Mouse (Mus musculus): Measurements from ENCODE around the gene Rcan1. TPM values are rescaled to one million over a fixed set of nuclear protein-coding genes. Genes with fewer than 3 reads are reported as not detected.

The Rcan1 gene
- polyA plus RNA-seq, 1 experiment: 64.6 TPM

DNA sequence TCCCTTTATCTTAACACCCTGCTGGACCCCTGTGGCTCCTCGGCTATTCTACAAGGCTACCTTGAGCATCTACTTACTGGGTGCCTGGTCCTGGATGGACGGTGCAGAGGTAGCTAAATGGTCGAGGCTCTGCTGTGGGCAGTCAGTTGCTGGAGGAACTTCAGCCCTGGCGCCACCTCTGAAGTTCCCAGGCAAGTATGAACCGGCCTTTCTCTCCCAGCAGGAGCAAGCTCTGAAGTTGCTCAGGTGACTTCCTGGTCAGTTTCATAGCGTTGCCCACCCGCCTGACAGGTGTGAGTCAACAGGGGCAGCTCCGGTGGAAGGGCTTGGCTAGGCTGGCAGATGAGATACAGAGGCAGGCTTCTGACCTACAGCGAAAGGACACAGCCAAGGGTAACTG lies 111.4 kb downstream of the Rcan1 start, which contains the start of gene Kcne1:
Gene Kcne1, minus strand, starts transcription at position 240 of the 400 bp plus-strand sequence.
- no peak for TF ChIP-seq CTCF (IDR thresholded peaks at IDR 0.05; ENCODE audit: borderline replicate concordance, extremely low read depth, insufficient read depth, insufficient read length)
- TF ChIP-seq POLR2A (IDR thresholded peaks at IDR 0.05; ENCODE audit: borderline replicate concordance, extremely low read depth, insufficient read depth, insufficient read length, poor library complexity, severe bottlenecking): no peak
- DNase-seq (ENCODE audit: low read depth): no peak

DNA sequence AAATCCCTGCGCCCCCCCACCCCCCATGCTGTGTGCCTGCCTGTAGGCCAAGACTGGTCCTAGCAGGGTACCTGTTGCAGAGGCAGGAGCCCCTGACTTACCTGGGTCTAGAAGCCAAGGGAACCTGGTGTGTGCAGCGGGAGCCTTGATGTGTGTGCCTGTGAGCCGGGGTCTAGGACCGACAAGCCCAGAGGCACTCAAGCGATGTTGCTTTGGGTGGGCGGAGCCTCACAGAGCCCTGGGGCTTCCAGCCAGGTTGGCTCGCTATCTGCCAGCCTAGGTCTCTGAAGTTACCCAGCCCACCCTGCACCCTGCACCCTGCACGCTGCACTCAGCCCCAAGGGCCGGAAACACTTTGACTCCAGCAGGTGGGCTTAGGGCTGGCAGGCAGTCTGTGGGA lies 111.9 kb downstream of the Rcan1 start:
- TF ChIP-seq CTCF (IDR thresholded peaks at IDR 0.05; ENCODE audit: borderline replicate concordance, extremely low read depth, insufficient read depth, insufficient read length) (no peak), POLR2A (IDR thresholded peaks at IDR 0.05; ENCODE audit: borderline replicate concordance, extremely low read depth, insufficient read depth, insufficient read length, poor library complexity, severe bottlenecking) (no peak)
- DNase-seq (ENCODE audit: low read depth): no peak

DNA sequence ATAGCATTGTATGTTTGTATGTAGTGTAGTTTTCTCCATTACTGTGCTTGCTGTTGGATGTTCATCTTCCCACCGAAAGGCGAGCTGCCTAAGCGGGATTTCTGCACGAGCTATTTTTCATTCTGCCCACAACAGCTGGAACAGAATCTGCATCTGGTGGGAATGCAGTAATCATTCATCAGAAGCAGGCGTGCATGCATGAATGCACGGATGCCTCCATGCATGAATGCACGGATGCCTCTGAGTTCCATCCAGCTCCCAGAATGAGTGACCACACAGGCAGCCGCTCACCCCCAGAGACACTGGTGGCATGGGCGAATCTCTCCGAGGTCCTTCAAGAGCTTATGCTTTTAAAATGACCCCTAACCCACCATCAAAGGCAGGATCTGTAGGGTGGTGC lies 113.1 kb downstream of the Rcan1 start:
- peak; percentile 38 for DNase-seq (ENCODE audit: low read depth)
- TF ChIP-seq CTCF (IDR thresholded peaks at IDR 0.05; ENCODE audit: borderline replicate concordance, extremely low read depth, insufficient read depth, insufficient read length) (no peak), POLR2A (IDR thresholded peaks at IDR 0.05; ENCODE audit: borderline replicate concordance, extremely low read depth, insufficient read depth, insufficient read length, poor library complexity, severe bottlenecking) (no peak)

DNA sequence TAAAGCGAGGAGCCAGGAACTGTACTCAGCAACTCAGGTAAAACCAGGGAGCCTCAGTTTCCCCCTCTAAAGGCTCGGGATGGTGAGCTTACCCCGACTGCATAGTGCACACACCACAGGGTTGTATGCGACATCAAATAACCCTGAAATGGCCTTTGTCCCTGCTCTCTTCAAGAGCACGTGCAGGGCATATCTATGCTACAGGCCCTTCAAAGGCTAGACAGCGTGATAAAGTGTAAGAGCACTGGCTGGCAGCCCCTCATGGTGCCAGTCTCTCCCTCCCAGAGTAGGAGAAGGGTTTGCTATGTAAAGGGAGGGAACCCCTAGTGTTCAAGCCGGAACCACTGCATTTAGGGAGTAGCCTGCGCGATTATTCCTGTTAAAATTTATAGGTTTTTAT lies 113.6 kb downstream of the Rcan1 start:
- TF ChIP-seq POLR2A (IDR thresholded peaks at IDR 0.05; ENCODE audit: borderline replicate concordance, extremely low read depth, insufficient read depth, insufficient read length, poor library complexity, severe bottlenecking) (no peak), CTCF (IDR thresholded peaks at IDR 0.05; ENCODE audit: borderline replicate concordance, extremely low read depth, insufficient read depth, insufficient read length) (no peak)
- no peak for DNase-seq (ENCODE audit: low read depth)

DNA sequence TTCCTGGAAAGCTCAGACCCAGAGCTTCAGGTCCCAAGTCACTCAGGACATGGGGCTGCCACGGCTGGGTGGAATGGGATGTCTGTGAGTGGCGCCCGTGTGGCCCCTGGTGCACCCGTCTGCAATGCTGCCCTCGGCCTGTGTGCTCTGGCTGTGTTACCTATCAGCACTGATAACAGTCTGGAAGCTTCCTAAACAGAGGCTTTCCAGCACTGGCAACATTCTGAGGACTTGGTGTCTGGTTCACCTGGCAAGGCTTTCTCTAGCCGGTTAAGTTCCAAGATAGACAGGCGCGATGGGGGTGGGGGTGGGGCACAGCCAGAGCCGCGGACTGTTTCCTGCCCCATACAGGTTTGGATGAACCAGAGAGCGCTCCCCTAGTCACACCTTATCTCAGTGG lies 114.7 kb downstream of the Rcan1 start:
- TF ChIP-seq CTCF (IDR thresholded peaks at IDR 0.05; ENCODE audit: borderline replicate concordance, extremely low read depth, insufficient read depth, insufficient read length) (no peak), POLR2A (IDR thresholded peaks at IDR 0.05; ENCODE audit: borderline replicate concordance, extremely low read depth, insufficient read depth, insufficient read length, poor library complexity, severe bottlenecking) (no peak)
- DNase-seq (ENCODE audit: low read depth): no peak

DNA sequence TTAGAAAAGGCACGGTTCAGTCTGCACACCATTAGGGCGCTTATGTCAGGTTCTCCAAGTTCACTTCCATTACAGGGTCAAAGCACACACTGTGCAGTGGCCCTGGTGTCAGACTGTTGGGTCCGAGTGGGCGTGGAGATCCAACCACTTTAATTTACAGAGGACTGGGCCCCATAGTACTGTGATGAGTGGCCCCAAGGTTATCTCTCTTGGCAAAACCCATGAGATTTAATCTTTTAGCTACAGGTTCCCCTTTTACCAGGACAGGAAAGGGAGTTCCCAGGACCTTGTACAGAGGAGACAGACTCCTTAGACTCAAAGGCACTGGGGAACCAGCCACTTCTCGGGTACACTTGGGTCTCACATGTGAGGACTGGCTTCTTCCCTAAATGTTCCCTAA lies 115.3 kb downstream of the Rcan1 start:
- DNase-seq (ENCODE audit: low read depth): no peak
- TF ChIP-seq POLR2A (IDR thresholded peaks at IDR 0.05; ENCODE audit: borderline replicate concordance, extremely low read depth, insufficient read depth, insufficient read length, poor library complexity, severe bottlenecking) (no peak), CTCF (IDR thresholded peaks at IDR 0.05; ENCODE audit: borderline replicate concordance, extremely low read depth, insufficient read depth, insufficient read length) (no peak)

DNA sequence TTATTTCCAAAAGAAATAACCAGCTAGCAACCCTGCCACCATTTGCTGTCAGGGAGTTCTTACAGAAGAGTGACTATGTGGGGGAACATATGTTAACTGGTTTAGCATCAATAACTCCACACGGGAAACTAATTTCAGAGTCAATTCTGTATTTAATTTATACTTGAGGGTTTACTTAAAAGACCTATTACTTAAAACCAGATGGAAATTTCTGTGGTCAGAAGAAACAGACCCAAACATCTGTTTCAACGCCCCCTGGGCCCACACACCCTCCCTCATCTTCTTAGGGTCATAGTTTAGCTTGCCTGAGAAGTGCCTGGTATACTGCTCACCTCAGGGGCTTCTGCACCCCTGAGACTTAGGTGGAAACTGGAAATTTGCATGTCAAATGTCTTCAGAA lies 116.8 kb downstream of the Rcan1 start:
- no peak for TF ChIP-seq CTCF (IDR thresholded peaks at IDR 0.05; ENCODE audit: borderline replicate concordance, extremely low read depth, insufficient read depth, insufficient read length)
- no peak for TF ChIP-seq POLR2A (IDR thresholded peaks at IDR 0.05; ENCODE audit: borderline replicate concordance, extremely low read depth, insufficient read depth, insufficient read length, poor library complexity, severe bottlenecking)
- DNase-seq (ENCODE audit: low read depth): no peak

DNA sequence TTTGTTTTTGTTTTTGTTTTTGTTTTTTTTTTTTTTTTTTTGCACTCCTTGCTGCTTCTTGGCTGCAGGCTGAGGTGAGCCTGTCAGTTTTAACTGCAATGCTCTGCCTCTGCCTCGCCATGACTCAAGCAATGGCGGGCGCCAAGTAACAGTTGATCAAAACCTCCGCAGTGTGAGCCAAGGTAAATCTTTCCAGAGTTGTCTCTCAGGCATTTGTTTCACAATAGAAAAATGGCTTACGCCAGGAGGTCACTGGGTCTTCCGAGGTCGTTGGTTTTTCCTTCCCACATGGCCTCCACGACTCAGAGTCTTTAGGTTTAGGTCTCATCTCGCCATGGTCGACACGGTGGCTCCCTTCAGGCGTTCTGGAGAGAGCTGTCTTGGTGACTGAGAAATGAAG lies 117.4 kb downstream of the Rcan1 start:
- TF ChIP-seq CTCF (IDR thresholded peaks at IDR 0.05; ENCODE audit: borderline replicate concordance, extremely low read depth, insufficient read depth, insufficient read length): no peak
- DNase-seq (ENCODE audit: low read depth): no peak

DNA sequence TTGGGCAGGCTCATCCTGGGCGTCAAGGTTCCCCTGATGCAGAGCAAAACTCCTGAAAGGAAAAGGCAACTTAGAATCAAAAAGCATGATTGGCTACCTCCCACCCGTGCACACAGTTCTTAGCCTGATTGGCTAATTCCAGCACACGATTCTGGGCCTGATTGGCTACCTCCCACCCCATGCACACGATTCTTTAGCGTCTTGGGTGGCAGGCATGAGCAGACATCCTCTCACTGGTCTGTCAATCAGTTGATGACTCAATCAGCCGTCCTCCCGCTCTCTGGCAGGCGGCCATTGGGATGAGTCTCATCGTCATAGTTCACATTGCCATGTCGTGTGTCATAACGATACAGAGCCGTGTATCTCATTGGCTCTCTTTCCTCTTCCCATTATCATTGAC lies 121.7 kb downstream of the Rcan1 start:
- TF ChIP-seq POLR2A (IDR thresholded peaks at IDR 0.05; ENCODE audit: borderline replicate concordance, extremely low read depth, insufficient read depth, insufficient read length, poor library complexity, severe bottlenecking) (no peak), CTCF (IDR thresholded peaks at IDR 0.05; ENCODE audit: borderline replicate concordance, extremely low read depth, insufficient read depth, insufficient read length) (no peak)
- DNase-seq (ENCODE audit: low read depth): peak; percentile 38

DNA sequence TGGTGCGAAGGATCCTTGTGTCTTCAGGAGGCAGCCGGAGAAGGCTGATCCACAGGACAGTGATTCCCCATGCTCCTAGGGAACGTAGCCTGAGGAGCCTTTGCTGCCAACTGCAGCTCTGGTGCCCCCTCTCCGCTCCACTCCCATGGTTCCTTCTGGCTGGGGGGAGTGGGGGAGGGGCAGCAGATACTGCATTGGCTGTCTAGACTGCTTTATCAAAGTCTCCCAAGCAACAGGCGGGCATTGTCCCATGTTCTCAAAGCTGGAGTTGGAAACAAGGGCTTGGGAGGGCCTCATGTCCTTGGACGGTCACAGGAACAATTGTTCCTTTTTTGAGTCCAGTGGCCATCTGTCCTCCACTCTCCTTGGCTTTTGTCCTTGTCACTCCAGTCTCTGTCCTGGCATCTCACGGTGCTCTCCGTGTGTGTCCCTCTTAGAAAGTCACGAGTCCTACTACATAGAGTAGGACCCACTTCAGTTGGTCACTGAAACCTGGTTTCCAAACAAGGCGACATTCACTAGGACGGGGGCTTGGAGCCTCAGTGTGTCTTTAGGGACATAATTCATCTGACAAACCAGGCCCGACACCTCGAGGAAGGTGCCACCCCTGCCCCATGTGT lies 124.3 kb downstream of the Rcan1 start:
- no peak for TF ChIP-seq CTCF (IDR thresholded peaks at IDR 0.05; ENCODE audit: borderline replicate concordance, extremely low read depth, insufficient read depth, insufficient read length)
- no peak for TF ChIP-seq POLR2A (IDR thresholded peaks at IDR 0.05; ENCODE audit: borderline replicate concordance, extremely low read depth, insufficient read depth, insufficient read length, poor library complexity, severe bottlenecking)
- DNase-seq (ENCODE audit: low read depth): peak; percentile 59

DNA sequence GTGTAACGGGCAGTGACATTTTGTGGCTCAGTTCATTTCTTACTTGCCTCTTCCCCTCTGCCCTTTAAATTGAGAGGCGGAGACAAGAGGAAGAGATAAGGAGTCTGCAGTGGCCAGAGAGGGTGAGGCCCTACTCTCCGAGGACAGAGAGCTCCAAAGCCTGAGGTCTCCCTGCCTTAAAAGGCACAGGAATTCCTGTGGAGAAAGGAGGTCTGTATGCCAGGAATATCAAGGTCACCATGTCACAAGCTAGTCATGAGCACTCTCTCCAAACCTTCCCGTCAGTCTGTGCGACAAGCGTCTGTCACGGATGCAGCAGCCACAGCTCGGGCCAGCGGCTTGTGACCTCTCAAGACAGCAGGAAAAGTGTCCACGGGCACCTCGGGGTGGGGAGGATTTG lies 125.5 kb downstream of the Rcan1 start:
- no peak for DNase-seq (ENCODE audit: low read depth)
- TF ChIP-seq CTCF (IDR thresholded peaks at IDR 0.05; ENCODE audit: borderline replicate concordance, extremely low read depth, insufficient read depth, insufficient read length) (no peak), POLR2A (IDR thresholded peaks at IDR 0.05; ENCODE audit: borderline replicate concordance, extremely low read depth, insufficient read depth, insufficient read length, poor library complexity, severe bottlenecking) (no peak)

Other genes with a start within 250 kb of the Rcan1 start
- gene Kcne2, start 178.5 kb downstream of the Rcan1 start, polyA plus RNA-seq (2012; rRNA removed): 12.4 and 25.3 TPM in 2 replicates
- gene Smim11, start 169.6 kb downstream of the Rcan1 start, polyA plus RNA-seq (2012; rRNA removed): 32.6 and 45.5 TPM in 2 replicates
- gene Fam243, start 149.4 kb downstream of the Rcan1 start, polyA plus RNA-seq (2012; rRNA removed): 0.08 and 0.25 TPM in 2 replicates
- gene Kcne1, start 111.4 kb downstream of the Rcan1 start, polyA plus RNA-seq (2012; rRNA removed): 0.05 and 0.33 TPM in 2 replicates
- gene Clic6, start 14.9 kb upstream of the Rcan1 start, polyA plus RNA-seq (2012; rRNA removed): 6.1 and 14.3 TPM in 2 replicates